Mouse (Mus musculus) forebrain, postnatal 0 days (tissue): ENCODE measurements around the gene Mrpl41. TPM values are rescaled to one million over a fixed set of nuclear protein-coding genes. Genes with fewer than 3 reads are reported as not detected.

Experiments
- ATAC-seq: fragments of 200-750 bp; cut with Nextera tagmentation; 2 replicates; pipeline ENCODE4 v1.8.0; 2017; ENCODE audit warnings: mild to moderate bottlenecking, moderate library complexity
- DNase-seq: peaks from one replicate; pipeline ENCODE4 v3.0.0-alpha.2; 2015
- H3K27ac ChIP-seq: fragments of 300-500 bp; sonication (generic); 2 replicates; pipeline ENCODE4 v1.5.1; 2014; ENCODE audit warnings: low read depth, mild to moderate bottlenecking, antibody characterized with exemption, low read length, moderate library complexity, mixed read lengths
- H3K27me3 ChIP-seq: fragments of 300-500 bp; sonication (generic); 2 replicates; pipeline ENCODE4 v1.6.1; 2014; ENCODE audit warnings: mild to moderate bottlenecking, low read length, mixed read lengths; ENCODE audit not compliant: insufficient read depth
- H3K36me3 ChIP-seq: fragments of 300-500 bp; sonication (generic); 2 replicates; pipeline ENCODE4 v1.6.1; 2014; ENCODE audit warnings: mild to moderate bottlenecking, moderate library complexity; ENCODE audit not compliant: insufficient read depth
- H3K4me1 ChIP-seq: fragments of 300-500 bp; sonication (generic); 2 replicates; pipeline ENCODE4 v1.6.1; 2014; ENCODE audit warnings: antibody characterized with exemption; ENCODE audit not compliant: insufficient read depth
- H3K4me2 ChIP-seq: fragments of 300-500 bp; sonication (generic); 2 replicates; pipeline ENCODE4 v1.6.1; 2014; ENCODE audit warnings: low read depth, mild to moderate bottlenecking, moderate library complexity
- H3K4me3 ChIP-seq: fragments of 300-500 bp; sonication (generic); 2 replicates; pipeline ENCODE4 v1.5.1; 2014; ENCODE audit warnings: low read depth, low read length, mixed read lengths
- H3K9ac ChIP-seq: fragments of 300-500 bp; sonication (generic); 2 replicates; pipeline ENCODE4 v1.6.1; 2014; ENCODE audit warnings: mild to moderate bottlenecking
- H3K9me3 ChIP-seq: fragments of 300-500 bp; sonication (generic); 2 replicates; pipeline ENCODE4 v1.6.1; 2016; ENCODE audit warnings: low read length
- CTCF ChIP-seq: sonication (generic); IDR thresholded peaks from 2 replicates; pipeline ENCODE4 v1.5.1; 2016; ENCODE audit warnings: antibody characterized with exemption, control low read depth, low read depth
- WGBS: fragments of 180-500 bp; shearing (Covaris S2); extraction: QIAGEN DNeasy Blood & Tissue Kit; methylation state at CpG from one replicate; pipeline ENCODE4 v1.1.7; 2014; 5-methylcytosine and 5-hydroxymethylcytosine counted together
- polyA plus RNA-seq: library from polyadenylated mRNA; unstranded; fragments of >200 nt; fragmentation: Nextera tagmentation; extraction: Ambion mirVana; gene quantifications from 2 replicates; pipeline ENCODE4 v1.2.1, GENCODE M21; 2015
- total RNA-seq: library from RNA; depleted of rRNA; stranded (reverse); fragments of >200 nt; gene quantifications from 2 replicates; pipeline ENCODE4 v1.2.3, GENCODE M21; 2014; rRNA removed

Mrpl41 gene
- total RNA-seq (79.4 and 123 TPM in 2 replicates), polyA plus RNA-seq (174 and 203 TPM in 2 replicates)

- TF ChIP-seq CTCF = 0 out of 2 replicates have a peak, but pooled peaks have one; percentile 18
- Histone ChIP-seq H3K36me3 (peaks cover 23% of the 10 kb centered on the region), H3K27me3 (no peaks in the 10 kb centered on the region), H3K9ac (peak within 1 kb of the TSS; percentile 84), H3K27ac (peak within 1 kb of the TSS; percentile 85), H3K4me2 (peak within 1 kb of the TSS; percentile 95), H3K4me3 (peak within 1 kb of the TSS; percentile 81), H3K9me3 (no peaks in the 10 kb centered on the region), H3K4me1 (peaks cover 9% of the 10 kb centered on the region; the same call in 1 of the 2 replicates)
- DNase-seq (peak; percentile 99), ATAC-seq (peak; percentile 100)
- WGBS = 1% methylated on average over 64 of the region's 64 CpGs
These were observed at the start of gene Mrpl41 for GRCm38 (mm10) chr2:24974906-24975703. Gene Mrpl41, minus strand, starts transcription at chr2:24975098.

GRCm38 (mm10) chr2:25022678-25023077 is 47.8 kb upstream of the Mrpl41 start:
- 93% methylated on average over 1 of the region's 1 CpGs for WGBS
- Histone ChIP-seq H3K36me3 (no peaks in the 10 kb centered on the region), H3K4me1 (no peaks in the 10 kb centered on the region), H3K4me2 (no peak overlapping the region), H3K9ac (no peak overlapping the region), H3K4me3 (no peak overlapping the region), H3K9me3 (no peaks in the 10 kb centered on the region), H3K27me3 (no peaks in the 10 kb centered on the region), H3K27ac (no peak overlapping the region)
- 0 out of 2 replicates have a peak, but pooled peaks have one; percentile 10 for TF ChIP-seq CTCF
- DNase-seq (no peak), ATAC-seq (no peak)

GRCm38 (mm10) chr2:25008250-25008649 is 33.4 kb upstream of the Mrpl41 start:
- Histone ChIP-seq H3K9ac (no peak overlapping the region), H3K4me2 (no peak overlapping the region), H3K36me3 (no peaks in the 10 kb centered on the region), H3K27me3 (no peaks in the 10 kb centered on the region), H3K4me1 (no peaks in the 10 kb centered on the region), H3K4me3 (no peak overlapping the region), H3K9me3 (no peaks in the 10 kb centered on the region), H3K27ac (no peak overlapping the region)
- DNase-seq (no peak), ATAC-seq (no peak)
- TF ChIP-seq CTCF = no peak

DNA sequence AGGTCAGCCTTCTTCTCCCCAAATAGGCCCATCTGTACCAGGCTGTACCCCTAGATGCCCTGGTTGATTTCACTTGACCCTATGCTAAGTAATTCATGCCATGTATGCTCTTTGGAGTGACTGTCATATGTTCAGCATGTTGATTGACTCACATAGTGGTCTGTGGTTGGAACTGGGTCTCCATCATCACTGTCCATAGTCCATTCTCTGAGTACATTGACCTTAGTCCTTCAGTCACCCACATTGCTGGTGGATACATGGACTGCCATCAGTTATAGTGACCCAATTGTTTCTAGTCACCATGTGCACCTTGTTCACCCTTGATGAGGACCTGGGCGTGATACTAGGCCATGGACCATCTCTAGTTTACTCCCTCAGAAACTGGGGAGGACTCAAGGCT is 31.9 kb upstream of the Mrpl41 start:
- DNase-seq = no peak
- ATAC-seq = no peak
- no peaks in the 10 kb centered on the region for H3K36me3 ChIP-seq
- WGBS = 86% methylated on average over 1 of the region's 1 CpGs
- no peak overlapping the region for H3K9ac ChIP-seq
- no peak for TF ChIP-seq CTCF
- H3K9me3 ChIP-seq = no peaks in the 10 kb centered on the region
- H3K4me1 ChIP-seq = no peaks in the 10 kb centered on the region
- H3K27ac ChIP-seq = no peak overlapping the region
- H3K4me3 ChIP-seq = no peak overlapping the region
- H3K4me2 ChIP-seq = no peak overlapping the region
- H3K27me3 ChIP-seq = no peaks in the 10 kb centered on the region

GRCm38 (mm10) chr2:25003946-25004786 is 29.3 kb upstream of the Mrpl41 start:
- WGBS = 39% methylated on average over 9 of the region's 9 CpGs
- peak; percentile 77 for ATAC-seq
- no peaks in the 10 kb centered on the region for H3K4me1 ChIP-seq
- H3K36me3 ChIP-seq = no peaks in the 10 kb centered on the region
- no peak overlapping the region for H3K9ac ChIP-seq
- no peaks in the 10 kb centered on the region for H3K27me3 ChIP-seq
- no peak overlapping the region for H3K27ac ChIP-seq
- no peak overlapping the region for H3K4me2 ChIP-seq
- TF ChIP-seq CTCF = no peak
- peak; percentile 10 for DNase-seq
- no peak overlapping the region for H3K4me3 ChIP-seq
- H3K9me3 ChIP-seq = no peaks in the 10 kb centered on the region

GRCm38 (mm10) chr2:25000544-25001235 is 25.8 kb upstream of the Mrpl41 start:
- no peaks in the 10 kb centered on the region for H3K27me3 ChIP-seq
- 72% methylated on average over 3 of the region's 3 CpGs for WGBS
- no peak overlapping the region for H3K9ac ChIP-seq
- peak; percentile 31 for DNase-seq
- no peaks in the 10 kb centered on the region for H3K4me1 ChIP-seq
- no peaks in the 10 kb centered on the region for H3K36me3 ChIP-seq
- TF ChIP-seq CTCF = peak; percentile 62
- H3K4me2 ChIP-seq = no peak overlapping the region
- H3K4me3 ChIP-seq = no peak overlapping the region
- H3K9me3 ChIP-seq = no peaks in the 10 kb centered on the region
- no peak for ATAC-seq
- H3K27ac ChIP-seq = no peak overlapping the region
